Mouse (Mus musculus) hematopoietic multipotent progenitor cell, adult 10-12 weeks (in vitro differentiated cells): ENCODE data around the gene Zkscan3. TPM values are rescaled to one million over a fixed set of nuclear protein-coding genes. Genes with fewer than 3 reads are reported as not detected.

ENCODE experiments used
- polyA plus RNA-seq: library from polyadenylated mRNA; stranded (reverse); fragments of >175 nt; gene quantifications from 2 replicates; pipeline ENCODE4 v1.2.3, GENCODE M21; 2012; ENCODE audit warnings: low replicate concordance

Zkscan3 gene
- 6.9 and 8.3 TPM in 2 replicates for polyA plus RNA-seq

DNA sequence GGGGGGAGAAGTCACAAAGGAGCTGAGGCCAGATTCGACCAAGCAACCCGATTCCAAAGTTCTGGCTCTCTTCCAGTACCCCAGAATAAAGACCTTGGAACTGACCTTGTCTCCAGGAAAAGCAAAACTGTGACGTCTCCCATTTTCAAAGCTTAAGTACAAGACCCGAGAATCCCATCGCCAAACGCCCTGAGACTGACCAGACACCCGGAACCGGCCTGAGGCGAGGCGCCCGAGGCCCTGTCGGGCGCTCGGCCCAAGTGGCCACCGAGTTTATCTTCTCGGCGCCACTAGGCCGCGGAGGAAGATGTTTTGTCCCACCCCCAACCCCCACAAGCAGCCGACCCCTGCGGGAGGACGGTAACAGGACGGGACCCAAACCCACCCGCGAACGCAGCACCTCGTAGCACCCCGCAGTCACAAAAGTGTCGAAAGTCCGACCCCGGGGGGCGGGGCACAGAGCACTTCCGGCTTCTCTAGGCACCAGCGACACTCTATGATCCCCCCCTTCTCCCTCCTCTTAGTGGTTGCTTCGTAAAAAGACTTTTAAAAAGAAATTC lies at the start of gene Zkscan3:
TSS of gene Zkscan3 (minus strand) at position 469 of the 560 bp plus-strand sequence.

DNA sequence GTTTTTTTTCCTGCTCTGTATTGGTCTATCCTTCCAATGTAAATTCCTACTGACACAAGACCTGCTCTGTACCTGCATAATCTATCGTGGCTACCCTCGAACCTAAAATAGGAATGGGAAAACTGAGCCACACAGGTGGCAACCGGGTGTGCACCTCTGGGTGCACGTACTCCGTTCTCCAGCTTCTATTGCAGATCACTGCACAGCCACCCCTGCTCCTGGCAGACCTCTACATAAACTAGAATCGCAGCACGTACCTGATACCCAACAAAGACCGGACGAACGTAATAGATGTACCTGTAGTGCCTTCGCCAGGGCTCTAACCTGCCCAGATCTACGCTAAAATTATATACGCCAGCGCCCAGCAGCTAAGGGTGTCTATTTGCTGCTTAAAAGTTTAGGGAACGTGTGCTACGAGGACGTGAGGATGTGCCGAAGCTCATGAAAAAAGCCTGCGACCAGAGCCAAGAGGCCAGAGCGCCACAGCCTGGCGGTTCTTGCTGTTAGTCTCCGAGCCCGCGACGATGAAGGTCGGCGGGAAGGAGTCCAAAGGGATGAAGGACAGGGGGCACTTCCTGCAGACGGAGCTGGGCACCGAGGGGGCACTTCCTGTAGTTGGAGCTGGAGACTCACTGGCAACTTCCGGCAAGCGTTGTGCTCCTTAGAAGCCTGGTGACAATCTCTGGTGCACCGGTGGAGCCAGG lies 38.1 kb upstream of the Zkscan3 start, which contains the start of gene Pgbd1:
TSS of gene Pgbd1 (minus strand) at position 556 of the 704 bp plus-strand sequence.

DNA sequence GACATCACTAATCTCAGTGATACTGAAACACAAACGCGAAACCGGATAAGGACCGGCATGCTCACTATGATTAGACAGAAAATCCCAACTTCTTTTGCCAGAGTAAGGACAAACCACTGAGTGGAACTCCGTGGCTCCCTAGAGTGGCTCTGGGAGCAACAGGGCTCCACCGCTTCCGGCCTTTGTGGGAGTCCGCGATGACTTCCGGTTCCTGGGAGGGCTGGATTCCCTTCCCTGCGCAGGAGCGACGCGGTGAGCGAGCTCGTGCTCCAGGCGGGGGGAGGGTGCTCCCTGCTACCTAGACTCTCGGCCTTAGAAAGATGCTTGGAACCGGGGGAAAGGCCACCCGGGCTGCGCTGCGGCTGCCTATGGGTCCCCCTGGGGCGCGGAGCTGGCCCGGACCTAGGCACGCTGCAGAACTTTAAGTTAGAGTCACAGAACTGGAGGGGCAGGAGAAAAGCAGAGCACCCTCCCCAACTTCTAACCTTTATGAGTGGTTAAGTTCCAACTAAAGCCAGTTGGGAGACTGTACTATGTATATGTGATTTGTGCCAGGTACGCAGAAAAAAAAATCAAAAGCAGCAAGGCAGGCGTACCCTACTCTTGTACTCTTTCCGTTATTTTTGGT lies 39.8 kb downstream of the Zkscan3 start, which contains the start of gene Zscan12:
TSS of gene Zscan12 (plus strand) at position 200 of the 628 bp plus-strand sequence.

DNA sequence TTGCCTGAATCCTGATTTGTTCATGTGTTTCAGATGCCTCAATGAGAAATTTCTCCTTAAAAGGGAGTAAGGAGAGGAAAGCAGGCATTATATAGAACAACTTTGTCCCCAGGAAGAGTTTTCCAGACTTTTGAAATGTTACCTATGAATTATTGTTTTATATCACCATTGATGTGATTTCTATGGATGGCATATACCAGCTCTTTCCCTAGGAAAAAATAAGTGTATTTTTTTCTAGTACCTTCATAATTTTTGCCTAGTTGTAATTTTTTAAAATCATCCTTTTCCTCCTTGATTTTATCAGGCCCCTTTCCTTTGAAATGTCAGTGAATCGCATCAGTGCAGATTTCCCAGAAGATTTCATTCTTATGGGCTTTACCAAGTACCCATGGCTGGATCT lies 55.9 kb downstream of the Zkscan3 start, which contains the start of gene Olfr1367:
TSS of gene Olfr1367 (plus strand) at position 301 of the 400 bp plus-strand sequence.

Other genes with a start within 250 kb of the Zkscan3 start
- gene Trim27, start 223.3 kb downstream of the Zkscan3 start, polyA plus RNA-seq: 49.7 and 116 TPM in 2 replicates
- not detected in 2 replicates for gene Gpx5, start 110.0 kb downstream of the Zkscan3 start, polyA plus RNA-seq
- gene Gpx6, start 90.6 kb downstream of the Zkscan3 start, polyA plus RNA-seq: not detected in 2 replicates
- not detected in 2 replicates for gene Olfr1367, start 55.8 kb downstream of the Zkscan3 start, polyA plus RNA-seq
- gene Zscan12, start 39.9 kb downstream of the Zkscan3 start, polyA plus RNA-seq: 0.94 and 0.97 TPM in 2 replicates
- gene Pgbd1, start 38.3 kb upstream of the Zkscan3 start, polyA plus RNA-seq: 0.19 TPM in 1 of 2 replicates, not detected in the other
- gene Zscan26, start 51.0 kb upstream of the Zkscan3 start, polyA plus RNA-seq: 7.6 and 8.1 TPM in 2 replicates
- gene Nkapl, start 65.8 kb upstream of the Zkscan3 start, polyA plus RNA-seq: 0.65 and 1.1 TPM in 2 replicates
- gene Zkscan4, start 76.2 kb upstream of the Zkscan3 start, polyA plus RNA-seq: 0.07 TPM in 1 of 2 replicates, not detected in the other
- not detected in 2 replicates for gene Gm10065, start 76.7 kb upstream of the Zkscan3 start, polyA plus RNA-seq
- 0.21 and 0.27 TPM in 2 replicates for gene AK157302, start 92.5 kb upstream of the Zkscan3 start, polyA plus RNA-seq
- 5.8 and 7.5 TPM in 2 replicates for gene Gm11273, start 98.7 kb upstream of the Zkscan3 start, polyA plus RNA-seq
- 3.4 and 5.8 TPM in 2 replicates for gene Zkscan8, start 128.4 kb upstream of the Zkscan3 start, polyA plus RNA-seq
- gene Olfr1366, start 140.1 kb upstream of the Zkscan3 start, polyA plus RNA-seq: not detected in 2 replicates
- not detected in 2 replicates for gene Olfr1535, start 157.1 kb upstream of the Zkscan3 start, polyA plus RNA-seq
- not detected in 2 replicates for gene Olfr1364, start 179.0 kb upstream of the Zkscan3 start, polyA plus RNA-seq
- not detected in 2 replicates for gene Olfr1362, start 211.3 kb upstream of the Zkscan3 start, polyA plus RNA-seq
- not detected in 2 replicates for gene Olfr11, start 239.8 kb upstream of the Zkscan3 start, polyA plus RNA-seq